Mouse (Mus musculus) liver, postnatal 0 days (tissue): ENCODE results near the gene Tomm34.

ENCODE experiments used
- CTCF ChIP-seq: sonication (generic); IDR thresholded peaks from 2 replicates; pipeline ENCODE4 v1.5.1; 2016; ENCODE audit warnings: antibody characterized with exemption, low read depth
- EP300 ChIP-seq: IDR thresholded peaks from 2 replicates; pipeline ENCODE4 v1.6.1; 2016; ENCODE audit warnings: antibody characterized with exemption, low read depth, mild to moderate bottlenecking

DNA sequence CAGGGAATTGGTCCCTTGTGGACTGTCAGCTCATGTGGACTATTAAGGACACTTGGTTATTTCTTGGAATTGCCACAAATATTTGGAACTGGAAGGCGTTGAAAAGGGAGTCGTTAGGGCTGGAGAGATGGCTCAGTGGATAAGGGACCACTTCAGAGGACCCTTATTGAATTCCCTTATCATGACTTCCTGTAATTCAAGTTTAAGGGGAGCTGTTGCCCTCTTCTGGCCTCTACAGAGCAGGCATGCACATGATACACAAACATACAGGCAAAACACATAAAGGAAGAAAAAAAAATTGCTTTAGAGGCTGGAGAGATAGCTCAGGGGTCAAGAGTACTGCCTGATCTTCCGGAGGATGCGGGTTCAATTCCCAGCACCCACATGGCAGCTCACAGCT is 51.0 kb downstream of the Tomm34 start:
- TF ChIP-seq CTCF = peak; percentile 22; the same call in 1 of the 2 replicates
- no peak for TF ChIP-seq EP300
